Mouse (Mus musculus) spleen, adult 2 months (tissue): ENCODE data around the gene Hand1.

Experiments used
- CTCF ChIP-seq: fragments of 200-500 bp; IDR thresholded peaks from 2 replicates; pipeline ENCODE4 v1.5.1; 2011; ENCODE audit warnings: mild to moderate bottlenecking, inconsistent platforms; ENCODE audit not compliant: insufficient read depth, insufficient read length, insufficient replicate concordance; ENCODE audit errors: extremely low read depth
- POLR2A ChIP-seq: fragments of 200-500 bp; IDR thresholded peaks from 2 replicates; pipeline ENCODE4 v1.6.1; 2011; ENCODE audit warnings: low read depth, low read length, inconsistent platforms

DNA sequence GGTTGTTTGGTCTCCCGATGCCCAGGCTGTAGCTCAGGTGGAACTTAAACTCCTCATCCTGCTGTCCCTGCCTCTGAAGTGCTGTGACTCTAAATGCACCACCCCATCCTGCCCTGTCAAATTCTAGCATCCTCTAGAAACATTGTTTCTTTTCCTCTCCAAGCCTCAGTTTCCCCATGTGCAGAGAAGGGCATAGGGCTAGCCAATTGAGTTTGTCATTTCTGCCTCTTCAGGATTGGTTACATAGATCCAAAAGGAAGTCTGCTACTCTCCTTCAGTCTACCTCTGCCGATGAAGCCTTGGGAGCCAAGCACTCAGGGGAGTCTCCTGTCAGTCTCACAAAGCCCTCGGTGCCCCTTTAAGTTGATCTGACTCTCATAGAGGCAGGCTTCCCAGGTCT is 3.3 kb upstream of the Hand1 start:
- TF ChIP-seq CTCF (no peak), POLR2A (no peak)
